Mouse (Mus musculus) stomach, embryonic 16.5 days (tissue): ENCODE measurements around the gene Tnfsf13b. TPM values are rescaled to one million over a fixed set of nuclear protein-coding genes. Genes with fewer than 3 reads are reported as not detected.

Experiments used
- ATAC-seq: fragments of 200-750 bp; cut with Nextera tagmentation; 2 replicates; pipeline ENCODE4 v1.8.0; 2017; ENCODE audit warnings: moderate number of reproducible peaks, moderate TSS enrichment; ENCODE audit not compliant: insufficient read depth, low FRiP score
- H3K27ac ChIP-seq: fragments of 300-500 bp; sonication (generic); 2 replicates; pipeline ENCODE4 v1.5.1; 2014; ENCODE audit warnings: low read length
- H3K27me3 ChIP-seq: fragments of 300-500 bp; sonication (generic); 2 replicates; pipeline ENCODE4 v1.6.1; 2014; ENCODE audit warnings: low read length, control low read depth, mixed read lengths; ENCODE audit not compliant: control insufficient read depth, insufficient read depth
- H3K36me3 ChIP-seq: fragments of 300-500 bp; sonication (generic); 2 replicates; pipeline ENCODE4 v1.6.1; 2014; ENCODE audit warnings: low read length; ENCODE audit not compliant: control insufficient read depth, insufficient read depth
- H3K4me1 ChIP-seq: fragments of 300-500 bp; sonication (generic); 2 replicates; pipeline ENCODE4 v1.6.1; 2014; ENCODE audit warnings: low read length, control low read depth, mixed read lengths; ENCODE audit not compliant: control insufficient read depth, insufficient read depth
- H3K4me2 ChIP-seq: fragments of 300-500 bp; sonication (generic); 2 replicates; pipeline ENCODE4 v1.6.1; 2014; ENCODE audit warnings: low read depth, low read length, mixed read lengths
- H3K4me3 ChIP-seq: fragments of 300-500 bp; sonication (generic); replicated peaks from 2 replicates; pipeline ENCODE4 v1.5.1; 2014; ENCODE audit warnings: mild to moderate bottlenecking, low read length
- H3K9ac ChIP-seq: fragments of 300-500 bp; sonication (generic); 2 replicates; pipeline ENCODE4 v1.6.1; 2014; ENCODE audit warnings: low read length
- H3K9me3 ChIP-seq: fragments of 300-500 bp; sonication (generic); replicated peaks from 2 replicates; pipeline ENCODE4 v1.6.1; 2016; ENCODE audit warnings: low read length, control low read depth; ENCODE audit not compliant: control insufficient read depth
- WGBS: fragments of 180-500 bp; shearing (Covaris S2); extraction: QIAGEN DNeasy Blood & Tissue Kit; methylation state at CpG from one replicate; pipeline ENCODE4 v1.1.7; 2014; 5-methylcytosine and 5-hydroxymethylcytosine counted together
- polyA plus RNA-seq: library from polyadenylated mRNA; unstranded; fragments of >200 nt; fragmentation: Nextera tagmentation; extraction: Ambion mirVana; gene quantifications from 2 replicates; pipeline ENCODE4 v1.2.1, GENCODE M21; 2015

The Tnfsf13b gene
- polyA plus RNA-seq, 1 experiment from 2014 or later: 0.28 TPM

DNA sequence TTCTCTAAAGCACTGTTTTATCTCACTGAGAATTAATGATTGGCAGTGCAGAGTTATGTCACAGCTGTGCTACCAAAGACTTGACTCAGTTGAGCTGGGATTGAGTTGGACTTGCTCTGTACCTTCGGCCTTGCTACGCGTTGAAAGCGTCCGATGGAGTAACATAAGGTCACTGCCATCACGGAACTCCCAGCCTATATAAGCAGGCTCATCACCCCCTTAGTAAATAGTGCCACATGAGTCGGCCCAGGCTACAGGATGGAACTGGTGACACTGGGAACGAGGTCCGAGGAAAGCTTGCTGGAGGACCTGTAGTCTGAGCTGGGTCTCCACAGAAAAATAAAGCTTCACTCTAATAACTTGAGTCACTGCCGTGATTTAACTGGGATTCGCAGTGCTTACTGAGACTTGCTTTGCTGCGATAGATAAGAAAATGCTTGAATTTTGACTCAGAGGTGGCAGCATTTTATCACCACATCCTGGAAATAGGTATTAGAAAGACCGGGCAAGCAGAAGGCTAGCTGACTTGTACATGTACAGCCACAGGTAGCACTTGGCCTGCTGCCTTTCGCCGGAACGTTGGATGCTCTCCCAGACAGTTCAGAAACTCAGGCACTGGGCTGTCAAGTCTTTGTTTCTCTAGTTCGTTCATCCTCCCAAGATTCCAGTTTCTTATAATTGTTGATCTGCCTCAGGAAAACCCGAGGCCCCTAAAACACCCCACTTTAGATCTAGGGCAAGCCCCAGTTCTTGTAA lies 27.6 kb upstream of the Tnfsf13b start:
- no peak for ATAC-seq
- no peaks in the 10 kb centered on the region for H3K9me3 ChIP-seq
- H3K36me3 ChIP-seq: no peaks in the 10 kb centered on the region
- WGBS: 45% methylated on average over 18 of the region's 18 CpGs
- H3K27ac ChIP-seq: no peak overlapping the region
- H3K4me1 ChIP-seq: peaks cover 24% of the 10 kb centered on the region
- H3K4me2 ChIP-seq: peak overlapping the region; percentile 62
- no peaks in the 10 kb centered on the region for H3K27me3 ChIP-seq
- peak overlapping the region; percentile 92 for H3K9ac ChIP-seq
- H3K4me3 ChIP-seq: peak overlapping the region; percentile 84

- Histone ChIP-seq H3K27me3 (no peaks in the 10 kb centered on the region), H3K4me1 (peaks cover 24% of the 10 kb centered on the region), H3K36me3 (no peaks in the 10 kb centered on the region), H3K9ac (no peak overlapping the region), H3K27ac (no peak overlapping the region), H3K4me3 (no peak overlapping the region), H3K9me3 (no peaks in the 10 kb centered on the region), H3K4me2 (no peak overlapping the region)
- 70% methylated on average over 1 of the region's 1 CpGs for WGBS
- no peak for ATAC-seq
Observed at GRCm38 (mm10) chr8:9979746-9980145, 26.5 kb upstream of the Tnfsf13b start.

DNA sequence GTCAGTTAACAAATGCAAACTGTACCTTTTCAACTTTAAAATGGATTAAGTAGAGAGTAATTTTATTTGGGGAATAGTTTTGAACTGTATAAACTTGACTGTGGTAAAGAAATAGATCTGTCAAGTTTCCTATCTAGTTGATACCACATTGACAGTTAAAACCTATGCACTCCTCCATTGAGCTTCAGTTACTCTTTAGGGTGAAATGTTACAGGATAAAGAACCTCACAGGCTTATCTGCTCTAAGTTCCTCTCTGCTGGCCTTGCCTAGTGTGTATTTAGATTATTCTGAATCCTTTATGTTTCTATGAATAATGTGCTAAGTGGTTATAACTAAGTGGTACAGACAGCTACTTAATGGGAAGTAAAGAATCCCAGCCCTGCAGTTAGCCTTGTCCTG lies 26.1 kb upstream of the Tnfsf13b start:
- H3K27ac ChIP-seq: no peak overlapping the region
- no peak overlapping the region for H3K9ac ChIP-seq
- H3K36me3 ChIP-seq: no peaks in the 10 kb centered on the region
- no peak overlapping the region for H3K4me2 ChIP-seq
- no peak for ATAC-seq
- H3K4me3 ChIP-seq: no peak overlapping the region
- peaks cover 22% of the 10 kb centered on the region for H3K4me1 ChIP-seq
- H3K9me3 ChIP-seq: no peaks in the 10 kb centered on the region
- no peaks in the 10 kb centered on the region for H3K27me3 ChIP-seq

DNA sequence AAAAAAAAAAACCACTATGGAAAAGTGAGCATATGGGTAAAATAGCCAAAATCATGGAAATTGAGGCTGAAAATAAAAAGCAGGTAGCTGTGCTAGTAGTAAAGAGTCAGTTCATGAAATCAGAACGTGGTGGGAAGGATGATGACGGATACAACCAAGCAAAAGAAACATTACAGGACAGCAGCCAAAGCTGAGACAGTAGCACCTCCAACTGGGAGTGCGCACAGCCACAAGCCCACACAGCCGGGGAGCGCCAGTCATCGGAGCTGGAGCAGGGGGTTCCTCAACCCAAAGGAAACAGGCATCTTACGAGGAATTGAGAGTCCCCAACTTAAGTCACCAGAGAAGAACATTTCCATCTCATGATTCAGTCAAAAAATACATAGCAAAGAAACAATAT lies 2.2 kb upstream of the Tnfsf13b start:
- H3K9me3 ChIP-seq: no peaks in the 10 kb centered on the region
- H3K4me2 ChIP-seq: no peak overlapping the region
- no peak overlapping the region for H3K9ac ChIP-seq
- H3K27ac ChIP-seq: no peak overlapping the region
- H3K27me3 ChIP-seq: no peaks in the 10 kb centered on the region
- ATAC-seq: no peak
- H3K36me3 ChIP-seq: no peaks in the 10 kb centered on the region
- H3K4me3 ChIP-seq: no peak overlapping the region
- 79% methylated on average over 7 of the region's 7 CpGs for WGBS
- H3K4me1 ChIP-seq: 0 out of 2 replicates have a peak, but pooled peaks cover 7% of the 10 kb centered on the region

GRCm38 (mm10) chr8:10006986-10007659 lies 856 bp downstream of the Tnfsf13b start:
- Histone ChIP-seq H3K4me1 (0 out of 2 replicates have a peak, but pooled peaks cover 7% of the 10 kb centered on the region), H3K27me3 (no peaks in the 10 kb centered on the region), H3K9me3 (no peaks in the 10 kb centered on the region), H3K27ac (no peak overlapping the region), H3K36me3 (no peaks in the 10 kb centered on the region), H3K4me2 (peak overlapping the region; percentile 57), H3K4me3 (peak overlapping the region; percentile 43), H3K9ac (peak overlapping the region; percentile 57; the same call in 1 of the 2 replicates)
- no peak; the same call in 1 of the 2 replicates for ATAC-seq
- 4% methylated on average over 29 of the region's 29 CpGs for WGBS

GRCm38 (mm10) chr8:10007660-10008028 lies 1.4 kb downstream of the Tnfsf13b start:
- 40% methylated on average over 6 of the region's 6 CpGs for WGBS
- H3K9ac ChIP-seq: no peak overlapping the region
- H3K4me2 ChIP-seq: peak overlapping the region; percentile 57
- no peaks in the 10 kb centered on the region for H3K27me3 ChIP-seq
- H3K9me3 ChIP-seq: no peaks in the 10 kb centered on the region
- no peak overlapping the region for H3K27ac ChIP-seq
- no peak for ATAC-seq
- H3K4me1 ChIP-seq: 0 out of 2 replicates have a peak, but pooled peaks cover 7% of the 10 kb centered on the region
- H3K36me3 ChIP-seq: no peaks in the 10 kb centered on the region
- H3K4me3 ChIP-seq: peak overlapping the region; percentile 43

DNA sequence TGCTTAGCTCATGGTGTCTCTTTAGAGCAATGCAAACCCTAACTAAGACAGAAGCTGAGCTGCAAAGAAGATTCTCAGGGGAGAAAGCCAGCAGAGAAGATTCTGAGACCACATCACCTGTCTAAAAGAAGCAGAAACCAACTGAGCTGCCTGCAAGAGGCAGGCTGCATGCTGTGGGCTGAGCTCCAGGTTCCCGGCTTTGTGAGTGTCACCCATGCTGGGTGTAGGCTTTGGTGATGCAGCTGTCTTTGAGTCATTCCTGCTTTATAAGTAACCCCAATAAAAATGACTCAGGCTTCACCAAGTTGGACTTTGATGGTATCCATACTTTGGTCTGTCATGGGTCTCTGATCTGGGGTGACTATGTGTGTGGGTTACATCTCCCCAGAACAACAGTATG lies 10.0 kb downstream of the Tnfsf13b start:
- Histone ChIP-seq H3K4me1 (no peaks in the 10 kb centered on the region), H3K4me2 (no peak overlapping the region), H3K4me3 (no peak overlapping the region), H3K36me3 (no peaks in the 10 kb centered on the region), H3K27me3 (no peaks in the 10 kb centered on the region), H3K9ac (no peak overlapping the region), H3K27ac (no peak overlapping the region), H3K9me3 (no peaks in the 10 kb centered on the region)
- 78% methylated on average over 1 of the region's 1 CpGs for WGBS
- ATAC-seq: no peak

DNA sequence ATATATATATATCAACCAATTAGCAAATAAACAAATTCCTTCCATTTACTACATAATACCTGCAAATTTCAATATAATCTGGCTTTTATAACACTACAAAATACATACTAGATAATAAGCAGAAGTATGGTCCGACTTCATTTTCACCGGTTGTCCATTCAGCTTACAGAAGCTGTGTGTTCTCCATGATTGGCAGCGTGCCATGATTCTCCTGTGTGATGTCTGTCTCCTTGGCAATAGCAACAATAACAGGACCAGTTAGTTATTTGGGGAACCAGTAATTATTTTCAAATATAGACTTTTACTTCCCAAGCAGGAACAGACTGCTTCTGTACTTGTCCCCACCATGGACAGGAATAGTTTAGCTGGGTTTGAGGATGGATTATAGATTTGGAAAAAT lies 11.0 kb downstream of the Tnfsf13b start:
- Histone ChIP-seq H3K27ac (no peak overlapping the region), H3K4me2 (no peak overlapping the region), H3K9ac (no peak overlapping the region), H3K4me1 (no peaks in the 10 kb centered on the region), H3K4me3 (no peak overlapping the region), H3K27me3 (no peaks in the 10 kb centered on the region), H3K36me3 (no peaks in the 10 kb centered on the region), H3K9me3 (no peaks in the 10 kb centered on the region)
- no peak for ATAC-seq
- 56% methylated on average over 3 of the region's 3 CpGs for WGBS

GRCm38 (mm10) chr8:10030320-10031060 lies 24.2 kb downstream of the Tnfsf13b start:
- H3K9me3 ChIP-seq: no peaks in the 10 kb centered on the region
- no peak overlapping the region for H3K27ac ChIP-seq
- no peaks in the 10 kb centered on the region for H3K4me1 ChIP-seq
- no peak overlapping the region for H3K4me2 ChIP-seq
- ATAC-seq: no peak
- WGBS: 72% methylated on average over 8 of the region's 8 CpGs
- no peak overlapping the region for H3K9ac ChIP-seq
- no peak overlapping the region for H3K4me3 ChIP-seq
- no peaks in the 10 kb centered on the region for H3K36me3 ChIP-seq
- no peaks in the 10 kb centered on the region for H3K27me3 ChIP-seq
